Mouse (Mus musculus) fibroblast of lung, adult 2 months (primary cell): Measurements from ENCODE around the gene Bnipl.

ENCODE experiments used
- DNase-seq: peaks from one replicate; pipeline ENCODE4 v3.0.0-alpha.2; 2011; ENCODE audit warnings: low read depth

Bnipl gene

GRCm38 (mm10) chr3:95250783-95251424 is at the start of gene Bnipl:
TSS of gene Bnipl (minus strand) at chr3:95251193.
- no peak for DNase-seq

GRCm38 (mm10) chr3:95298018-95298417 is 47.0 kb upstream of the Bnipl start:
- DNase-seq = no peak

- no peak for DNase-seq
These were observed 45.1 kb upstream of the Bnipl start for GRCm38 (mm10) chr3:95296103-95296469.

GRCm38 (mm10) chr3:95295321-95296102 is 44.5 kb upstream of the Bnipl start:
- no peak for DNase-seq

GRCm38 (mm10) chr3:95294718-95295117 is 43.7 kb upstream of the Bnipl start:
- DNase-seq = no peak

- DNase-seq = no peak
These were observed 43.3 kb upstream of the Bnipl start for GRCm38 (mm10) chr3:95294316-95294715.

GRCm38 (mm10) chr3:95293537-95293936 is 42.5 kb upstream of the Bnipl start:
- no peak for DNase-seq

- DNase-seq = no peak
These were observed 41.9 kb upstream of the Bnipl start for GRCm38 (mm10) chr3:95292899-95293298.

GRCm38 (mm10) chr3:95291041-95291440 is 40.0 kb upstream of the Bnipl start:
- DNase-seq = no peak

GRCm38 (mm10) chr3:95290156-95290555 is 39.2 kb upstream of the Bnipl start:
- no peak for DNase-seq

- no peak for DNase-seq
These were observed 38.4 kb upstream of the Bnipl start for GRCm38 (mm10) chr3:95289419-95289818.

GRCm38 (mm10) chr3:95287541-95287940 is 36.5 kb upstream of the Bnipl start:
- no peak for DNase-seq

GRCm38 (mm10) chr3:95286510-95286909 is 35.5 kb upstream of the Bnipl start:
- DNase-seq = no peak

- DNase-seq = no peak
These were observed 35.0 kb upstream of the Bnipl start for GRCm38 (mm10) chr3:95286011-95286410.

GRCm38 (mm10) chr3:95285390-95285789 is 34.4 kb upstream of the Bnipl start:
- no peak for DNase-seq

GRCm38 (mm10) chr3:95284501-95285281 is 33.7 kb upstream of the Bnipl start:
- DNase-seq = no peak

- DNase-seq = no peak
These were observed 33.1 kb upstream of the Bnipl start for GRCm38 (mm10) chr3:95284062-95284461.

GRCm38 (mm10) chr3:95283589-95283941 is 32.6 kb upstream of the Bnipl start:
- no peak for DNase-seq

- DNase-seq = peak; percentile 84
These were observed 32.0 kb upstream of the Bnipl start for GRCm38 (mm10) chr3:95282865-95283588.

GRCm38 (mm10) chr3:95282381-95282864 is 31.4 kb upstream of the Bnipl start:
- no peak for DNase-seq

- DNase-seq = peak; percentile 93
These were observed 30.5 kb upstream of the Bnipl start, which contains the start of the genes Mindy1 and Prune1 for GRCm38 (mm10) chr3:95281216-95282126. TSS of gene Mindy1 (plus strand) at chr3:95281345. TSS of gene Prune1 (minus strand) at chr3:95282076.
